Mouse (Mus musculus) neural tube, embryonic 14.5 days (tissue): ENCODE data around the gene Mettl7a1. TPM values are rescaled to one million over a fixed set of nuclear protein-coding genes. Genes with fewer than 3 reads are reported as not detected.
"Not testable (repeated sequence)": the region's sequence is repeated elsewhere in the genome, so short reads cannot be mapped to it uniquely, and the experiment has no call there.

Experiments
- ATAC-seq: fragments of 200-750 bp; cut with Nextera tagmentation; 2 replicates; pipeline ENCODE4 v1.8.0; 2017; ENCODE audit warnings: low read depth, mild to moderate bottlenecking, moderate TSS enrichment, moderate library complexity
- H3K27ac ChIP-seq: fragments of 300-500 bp; sonication (generic); 2 replicates; pipeline ENCODE4 v1.5.1; 2014; ENCODE audit warnings: low read depth, mild to moderate bottlenecking, control low read depth, low read length, moderate library complexity, mixed read lengths
- H3K27me3 ChIP-seq: fragments of 300-500 bp; sonication (generic); 2 replicates; pipeline ENCODE4 v1.6.1; 2014; ENCODE audit warnings: low read length; ENCODE audit not compliant: control insufficient read depth, insufficient read depth
- H3K36me3 ChIP-seq: fragments of 300-500 bp; sonication (generic); 2 replicates; pipeline ENCODE4 v1.6.1; 2014; ENCODE audit warnings: low read length, mixed read lengths; ENCODE audit not compliant: control insufficient read depth, insufficient read depth
- H3K4me1 ChIP-seq: fragments of 300-500 bp; sonication (generic); 2 replicates; pipeline ENCODE4 v1.6.1; 2014; ENCODE audit warnings: low read length; ENCODE audit not compliant: control insufficient read depth, insufficient read depth
- H3K4me2 ChIP-seq: fragments of 300-500 bp; sonication (generic); 2 replicates; pipeline ENCODE4 v1.6.1; 2014; ENCODE audit warnings: mild to moderate bottlenecking, low read depth, low read length, control low read depth
- H3K4me3 ChIP-seq: fragments of 300-500 bp; sonication (generic); 2 replicates; pipeline ENCODE4 v1.5.1; 2014; ENCODE audit warnings: low read depth, low read length, control low read depth, mixed read lengths
- H3K9ac ChIP-seq: fragments of 300-500 bp; sonication (generic); replicated peaks from 2 replicates; pipeline ENCODE4 v1.6.1; 2014; ENCODE audit warnings: low read depth, mild to moderate bottlenecking, control low read depth, low read length, mixed read lengths
- H3K9me3 ChIP-seq: fragments of 300-500 bp; sonication (generic); 2 replicates; pipeline ENCODE4 v1.6.1; 2016; ENCODE audit warnings: low read length; ENCODE audit not compliant: control insufficient read depth
- WGBS: fragments of 180-500 bp; shearing (Covaris S2); extraction: QIAGEN DNeasy Blood & Tissue Kit; methylation state at CpG from one replicate; pipeline ENCODE4 v1.1.7; 2014; 5-methylcytosine and 5-hydroxymethylcytosine counted together
- polyA plus RNA-seq: library from polyadenylated mRNA; unstranded; fragments of >200 nt; fragmentation: Nextera tagmentation; extraction: Ambion mirVana; gene quantifications from 2 replicates; pipeline ENCODE4 v1.2.1, GENCODE M21; 2014

Mettl7a1 gene
- polyA plus RNA-seq, 1 experiment from 2014 or later, result 3.6 TPM

GRCm38 (mm10) chr15:100330739-100331138 is 26.8 kb downstream of the Mettl7a1 start:
- H3K27me3 ChIP-seq, result no peaks in the 10 kb centered on the region
- H3K36me3 ChIP-seq, result no peaks in the 10 kb centered on the region
- H3K4me3 ChIP-seq, result no peak overlapping the region
- H3K4me1 ChIP-seq, result no peaks in the 10 kb centered on the region; the same call in 1 of the 2 replicates
- no peak overlapping the region for H3K9ac ChIP-seq
- peak; percentile 54; the same call in 1 of the 2 replicates for ATAC-seq
- no peak overlapping the region for H3K27ac ChIP-seq
- no peak overlapping the region for H3K4me2 ChIP-seq
- H3K9me3 ChIP-seq, result no peaks in the 10 kb centered on the region
- 34% methylated on average over 7 of the region's 7 CpGs for WGBS

GRCm38 (mm10) chr15:100332077-100332961 is 28.4 kb downstream of the Mettl7a1 start:
- H3K4me1 ChIP-seq, H3K27ac ChIP-seq, H3K9ac ChIP-seq, H3K4me3 ChIP-seq, H3K9me3 ChIP-seq, H3K36me3 ChIP-seq, H3K27me3 ChIP-seq, H3K4me2 ChIP-seq: not testable (repeated sequence)
- 31% methylated on average over 2 of the region's 10 CpGs for WGBS
- peak; percentile 17; the same call in 1 of the 2 replicates for ATAC-seq

GRCm38 (mm10) chr15:100334629-100335028 is 30.7 kb downstream of the Mettl7a1 start, which contains the start of gene Mettl7a3:
Gene Mettl7a3, plus strand, starts transcription at chr15:100334929.
- Histone ChIP-seq H3K27me3 (no peaks in the 10 kb centered on the region), H3K4me3 (no peak within 1 kb of the TSS), H3K36me3 (no peaks in the 10 kb centered on the region), H3K9me3 (no peaks in the 10 kb centered on the region), H3K4me2 (no peak within 1 kb of the TSS), H3K4me1 (no peaks in the 10 kb centered on the region; the same call in 1 of the 2 replicates), H3K27ac (no peak within 1 kb of the TSS), H3K9ac (no peak within 1 kb of the TSS)
- 66% methylated on average over 10 of the region's 10 CpGs for WGBS
- ATAC-seq, result no peak

- H3K27ac ChIP-seq, H3K4me2 ChIP-seq, H3K9me3 ChIP-seq, H3K36me3 ChIP-seq, H3K27me3 ChIP-seq, H3K9ac ChIP-seq, H3K4me3 ChIP-seq, H3K4me1 ChIP-seq, ATAC-seq: not testable (repeated sequence)
Observed at GRCm38 (mm10) chr15:100337328-100337727, 33.4 kb downstream of the Mettl7a1 start.

GRCm38 (mm10) chr15:100337847-100338246 is 33.9 kb downstream of the Mettl7a1 start:
- H3K4me2 ChIP-seq, result not testable (repeated sequence)

DNA sequence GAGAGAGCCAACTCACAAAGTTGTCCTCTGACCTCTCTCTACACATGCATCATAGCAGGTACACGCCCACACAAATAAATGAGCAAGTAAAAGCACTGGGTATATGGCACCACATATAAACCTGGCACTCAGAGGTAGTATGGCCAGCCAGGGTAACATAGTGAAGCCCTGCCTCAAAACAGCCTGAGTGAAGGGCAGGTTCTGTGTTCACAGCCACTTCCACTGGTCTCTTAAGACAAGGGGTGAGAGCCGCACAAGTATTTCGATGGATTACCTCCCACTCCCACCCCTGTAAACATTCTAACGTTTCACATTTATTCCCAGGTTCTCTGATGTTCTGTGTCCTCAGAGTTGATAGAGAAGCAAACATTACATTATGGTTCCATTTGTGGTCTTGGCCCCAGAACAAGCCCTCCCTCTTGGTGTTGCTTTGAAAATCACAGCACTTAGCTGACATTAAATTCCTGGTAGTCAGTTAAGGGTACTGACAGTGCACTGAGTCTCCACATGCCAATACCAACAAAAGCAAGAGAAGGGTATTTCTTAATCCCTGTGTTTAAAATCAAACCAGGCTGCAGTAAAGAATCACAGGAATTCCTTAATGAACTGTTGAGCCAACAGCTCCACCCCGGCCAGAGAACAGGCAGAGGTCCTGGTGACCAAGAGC is 37.5 kb downstream of the Mettl7a1 start:
- H3K27ac ChIP-seq, H3K9ac ChIP-seq, H3K4me3 ChIP-seq, H3K36me3 ChIP-seq, ATAC-seq, H3K4me1 ChIP-seq, H3K4me2 ChIP-seq, H3K9me3 ChIP-seq, H3K27me3 ChIP-seq: not testable (repeated sequence)
- 86% methylated on average over 4 of the region's 5 CpGs for WGBS

More at GRCm38 (mm10) chr15:100337847-100338246, 33.9 kb downstream of the Mettl7a1 start:
- H3K36me3 ChIP-seq, H3K4me3 ChIP-seq, H3K9me3 ChIP-seq, H3K9ac ChIP-seq, H3K27me3 ChIP-seq, ATAC-seq, H3K27ac ChIP-seq, H3K4me1 ChIP-seq: not testable (repeated sequence)
- 30% methylated on average over 9 of the region's 10 CpGs for WGBS

- H3K9ac ChIP-seq, result no peak overlapping the region
- H3K4me3 ChIP-seq, result no peak overlapping the region
- H3K27ac ChIP-seq, result no peak overlapping the region
- H3K27me3 ChIP-seq, result no peaks in the 10 kb centered on the region
- no peak for ATAC-seq
- H3K4me2 ChIP-seq, result no peak overlapping the region
- H3K36me3 ChIP-seq, result no peaks in the 10 kb centered on the region
- H3K9me3 ChIP-seq, result no peaks in the 10 kb centered on the region
- no peaks in the 10 kb centered on the region for H3K4me1 ChIP-seq
Observed at GRCm38 (mm10) chr15:100345484-100345883, 41.5 kb downstream of the Mettl7a1 start.

- WGBS, result 59% methylated on average over 14 of the region's 14 CpGs
- Histone ChIP-seq H3K4me1 (no peaks in the 10 kb centered on the region), H3K27ac (no peak overlapping the region), H3K4me2 (no peak overlapping the region), H3K9ac (no peak overlapping the region), H3K36me3 (no peaks in the 10 kb centered on the region), H3K4me3 (no peak overlapping the region), H3K27me3 (no peaks in the 10 kb centered on the region), H3K9me3 (no peaks in the 10 kb centered on the region)
- no peak for ATAC-seq
Observed at GRCm38 (mm10) chr15:100346761-100347160, 42.8 kb downstream of the Mettl7a1 start.

DNA sequence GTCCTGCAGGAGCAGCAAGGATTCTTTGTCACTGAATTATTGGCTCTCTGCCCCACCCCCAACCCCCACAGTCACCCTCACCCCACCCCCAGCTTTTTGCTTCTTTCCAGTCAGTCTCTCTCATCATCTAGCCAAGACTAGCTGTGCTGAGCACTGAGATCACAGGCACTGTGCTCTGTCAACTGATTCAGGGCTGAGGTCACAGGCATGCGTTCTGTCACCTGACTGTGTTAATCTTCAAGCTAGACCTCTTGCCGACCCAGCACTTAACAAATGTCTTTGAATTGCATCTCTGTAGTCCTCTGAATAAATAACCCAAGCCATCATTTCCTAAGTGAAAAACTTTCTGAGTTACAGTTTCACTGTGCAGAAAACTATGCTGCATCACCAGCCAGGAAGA is 45.6 kb downstream of the Mettl7a1 start:
- no peaks in the 10 kb centered on the region for H3K4me1 ChIP-seq
- H3K4me2 ChIP-seq, result no peak overlapping the region
- no peaks in the 10 kb centered on the region for H3K36me3 ChIP-seq
- H3K9ac ChIP-seq, result no peak overlapping the region
- H3K9me3 ChIP-seq, result no peaks in the 10 kb centered on the region
- 68% methylated on average over 2 of the region's 2 CpGs for WGBS
- no peak for ATAC-seq
- H3K4me3 ChIP-seq, result no peak overlapping the region
- no peak overlapping the region for H3K27ac ChIP-seq
- H3K27me3 ChIP-seq, result no peaks in the 10 kb centered on the region
